Comparison of ENCODE assay signal across 15 mouse cellular contexts in genomic region chr15:99889275-99889874, GRCm38 (mm10). TPM values are rescaled to one million over a fixed set of nuclear protein-coding genes. Genes with fewer than 3 reads are reported as not detected.
A peak's percentile ranks its signal among the peaks of the same experiment; 100 is the strongest.
DNase-seq lines count a peak whose midpoint lies in the region; ATAC-seq and TF ChIP-seq lines count a peak whose summit lies in the region.
"Had no signal": no experiment of that assay in that cellular context is flagged by ENCODE, and none has a peak within 500 bp of the region (broad histone marks: within the 10 kb centered on the region; RNA-seq: fewer than 3 reads in every experiment).

No protein-coding gene starts in this region.

- H3K9ac ChIP-seq in forebrain, embryonic 14.5 days (ENCODE audit: low read length) = no peak overlapping the region
- H3K9ac ChIP-seq in forebrain, postnatal 0 days = no peak overlapping the region
- 0 out of 2 replicates have a peak overlapping the region, but pooled peaks have one; percentile 38 for H3K9ac ChIP-seq in kidney, embryonic 16.5 days (replicated peaks; ENCODE audit: low read length)
- no peak overlapping the region for H3K9ac ChIP-seq in intestine, postnatal 0 days (ENCODE audit: low read depth, low read length)
- H3K9ac ChIP-seq in midbrain, embryonic 16.5 days (ENCODE audit: low read depth, low read length) = no peak overlapping the region
- H3K9ac ChIP-seq: embryonic facial prominence, embryonic 15.5 days had no signal

- no peaks in the 10 kb centered on the region for H3K36me3 ChIP-seq in forebrain, embryonic 14.5 days (ENCODE audit: control insufficient read depth, insufficient read depth, low read length)
- H3K36me3 ChIP-seq in forebrain, postnatal 0 days (ENCODE audit: insufficient read depth) = no peaks in the 10 kb centered on the region
- no peaks in the 10 kb centered on the region for H3K36me3 ChIP-seq in kidney, embryonic 16.5 days (ENCODE audit: insufficient read depth, low read length)
- no peaks in the 10 kb centered on the region for H3K36me3 ChIP-seq in intestine, postnatal 0 days (ENCODE audit: control insufficient read depth, insufficient read depth)
- no peaks in the 10 kb centered on the region for H3K36me3 ChIP-seq in midbrain, embryonic 16.5 days (ENCODE audit: control insufficient read depth, insufficient read depth, low read length)
- H3K36me3 ChIP-seq: embryonic facial prominence, embryonic 15.5 days had no signal

- peak; percentile 38 for DNase-seq in forebrain, embryonic 14.5 days (ENCODE audit: low spot score)
- DNase-seq in forebrain, postnatal 0 days = no peak
- DNase-seq in kidney, adult 11 months = no peak
- peak; percentile 74 for DNase-seq in NIH3T3 (ENCODE audit: low read depth)
- DNase-seq: cerebellum, postnatal 10 days; layer of hippocampus, adult 9-11 months; left cerebral cortex, postnatal 4 days; right cerebral cortex, postnatal 25 days had no signal

- no peak overlapping the region for H3K4me2 ChIP-seq in forebrain, embryonic 14.5 days (ENCODE audit: low read length)
- H3K4me2 ChIP-seq in forebrain, postnatal 0 days (ENCODE audit: low read depth) = no peak overlapping the region
- 0 out of 2 replicates have a peak overlapping the region, but pooled peaks have one; percentile 10 for H3K4me2 ChIP-seq in kidney, embryonic 16.5 days (replicated peaks; ENCODE audit: low read depth, low read length)
- H3K4me2 ChIP-seq in intestine, postnatal 0 days (replicated peaks; ENCODE audit: low read depth) = peak overlapping the region; percentile 54
- H3K4me2 ChIP-seq in midbrain, embryonic 16.5 days (ENCODE audit: low read length) = no peak overlapping the region

- WGBS in forebrain, embryonic 14.5 days = 29% methylated on average over 8 of the region's 8 CpGs
- WGBS in forebrain, postnatal 0 days = 21% methylated on average over 8 of the region's 8 CpGs
- WGBS in kidney, embryonic 16.5 days = 45% methylated on average over 8 of the region's 8 CpGs
- 43% methylated on average over 8 of the region's 8 CpGs for WGBS in intestine, postnatal 0 days
- 41% methylated on average over 8 of the region's 8 CpGs for WGBS in midbrain, embryonic 16.5 days

- H3K27ac ChIP-seq in forebrain, embryonic 14.5 days (ENCODE audit: low read depth, low read length) = no peak overlapping the region
- H3K27ac ChIP-seq in forebrain, postnatal 0 days (ENCODE audit: low read depth, low read length) = no peak overlapping the region
- peak overlapping the region; percentile 58; the same call in 1 of the 2 replicates for H3K27ac ChIP-seq in kidney, embryonic 16.5 days (ENCODE audit: low read length)
- no peak overlapping the region; the same call in 1 of the 2 replicates for H3K27ac ChIP-seq in intestine, postnatal 0 days (ENCODE audit: low read depth, low read length)
- H3K27ac ChIP-seq in midbrain, embryonic 16.5 days (ENCODE audit: low read length) = no peak overlapping the region
- H3K27ac ChIP-seq: hindbrain, postnatal 0 days had no signal

- no peaks in the 10 kb centered on the region for H3K27me3 ChIP-seq in forebrain, embryonic 14.5 days (replicated peaks; ENCODE audit: control insufficient read depth, insufficient read depth, low read length)
- H3K27me3 ChIP-seq in forebrain, postnatal 0 days (ENCODE audit: insufficient read depth, low read length) = no peaks in the 10 kb centered on the region
- H3K27me3 ChIP-seq in kidney, embryonic 16.5 days (ENCODE audit: insufficient read depth, low read length) = no peaks in the 10 kb centered on the region
- H3K27me3 ChIP-seq in intestine, postnatal 0 days (replicated peaks; ENCODE audit: control insufficient read depth, insufficient read depth, low read length) = no peaks in the 10 kb centered on the region
- no peaks in the 10 kb centered on the region for H3K27me3 ChIP-seq in midbrain, embryonic 16.5 days (ENCODE audit: control insufficient read depth, insufficient read depth, low read depth, low read length)
- H3K27me3 ChIP-seq: embryonic facial prominence, embryonic 15.5 days had no signal

- peak; percentile 46; the same call in 1 of the 2 replicates for ATAC-seq in forebrain, embryonic 14.5 days
- ATAC-seq in forebrain, postnatal 0 days = no peak
- ATAC-seq in kidney, embryonic 16.5 days (ENCODE audit: low FRiP score, low TSS enrichment) = no peak
- ATAC-seq in intestine, postnatal 0 days = no peak
- no peak for ATAC-seq in midbrain, embryonic 16.5 days
- no peak for ATAC-seq in erythroid progenitor cell, adult 5-6 weeks (replicated peaks; ENCODE audit: low FRiP score, poor library complexity, severe bottlenecking)
- ATAC-seq: activated CD4-positive, CD25-positive, alpha-beta regulatory T cell, adult 4 months; hindbrain, postnatal 0 days had no signal

- no peak overlapping the region for H3K4me3 ChIP-seq in forebrain, embryonic 14.5 days (ENCODE audit: low read depth, low read length)
- no peak overlapping the region for H3K4me3 ChIP-seq in forebrain, postnatal 0 days (ENCODE audit: low read depth, low read length)
- H3K4me3 ChIP-seq in kidney, embryonic 16.5 days (ENCODE audit: low read length) = no peak overlapping the region
- no peak overlapping the region for H3K4me3 ChIP-seq in intestine, postnatal 0 days (ENCODE audit: low read depth, low read length)
- no peak overlapping the region for H3K4me3 ChIP-seq in midbrain, embryonic 16.5 days (ENCODE audit: low read depth, low read length)

- no peak for TF ChIP-seq CTCF in forebrain, postnatal 0 days (IDR thresholded peaks at IDR 0.05; ENCODE audit: low read depth)
- TF ChIP-seq CTCF in intestine, postnatal 0 days (IDR thresholded peaks at IDR 0.05; ENCODE audit: low read depth) = no peak

- no peaks in the 10 kb centered on the region for H3K4me1 ChIP-seq in forebrain, embryonic 14.5 days (ENCODE audit: control insufficient read depth, insufficient read depth, low read length)
- no peaks in the 10 kb centered on the region for H3K4me1 ChIP-seq in forebrain, postnatal 0 days (ENCODE audit: insufficient read depth)
- H3K4me1 ChIP-seq in kidney, embryonic 16.5 days (ENCODE audit: insufficient read depth, low read length) = peaks cover 20% of the 10 kb centered on the region
- peaks cover 9% of the 10 kb centered on the region for H3K4me1 ChIP-seq in intestine, postnatal 0 days (replicated peaks; ENCODE audit: control insufficient read depth, insufficient read depth, low read length)
- no peaks in the 10 kb centered on the region for H3K4me1 ChIP-seq in midbrain, embryonic 16.5 days (ENCODE audit: control insufficient read depth, insufficient read depth, low read length)

- H3K9me3 ChIP-seq in forebrain, embryonic 14.5 days (replicated peaks; ENCODE audit: control insufficient read depth, low read length) = no peaks in the 10 kb centered on the region
- H3K9me3 ChIP-seq in forebrain, postnatal 0 days (ENCODE audit: low read length) = no peaks in the 10 kb centered on the region
- H3K9me3 ChIP-seq in kidney, embryonic 16.5 days (ENCODE audit: low read length) = no peaks in the 10 kb centered on the region
- no peaks in the 10 kb centered on the region for H3K9me3 ChIP-seq in intestine, postnatal 0 days (ENCODE audit: control insufficient read depth)
- no peaks in the 10 kb centered on the region for H3K9me3 ChIP-seq in midbrain, embryonic 16.5 days (replicated peaks; ENCODE audit: control insufficient read depth, low read length, poor library complexity, severe bottlenecking)
- H3K9me3 ChIP-seq: embryonic facial prominence, embryonic 15.5 days had no signal

RNA-seq across cellular contexts. Expression of gene Lima1, which starts 14.1 kb away (rescaled TPM):
- 27.0 and 32.1 TPM in 2 replicates for polyA plus RNA-seq in forebrain, embryonic 14.5 days (2014; fragmentation: Nextera tagmentation; extraction: Ambion mirVana)
- total RNA-seq in forebrain, postnatal 0 days (2014; rRNA removed) = 9.7 and 12.5 TPM in 2 replicates
- 8.5 and 11.8 TPM in 2 replicates for polyA plus RNA-seq in forebrain, postnatal 0 days (2015; fragmentation: Nextera tagmentation; extraction: Ambion mirVana)
- polyA plus RNA-seq in kidney, embryonic 16.5 days (2015; fragmentation: Nextera tagmentation; extraction: Ambion mirVana) = 54.7 and 62.1 TPM in 2 replicates
- 64.3 and 78.9 TPM in 2 replicates for polyA plus RNA-seq in intestine, postnatal 0 days (2015; fragmentation: Nextera tagmentation; extraction: Ambion mirVana)
- 11.8 and 15.2 TPM in 2 replicates for polyA plus RNA-seq in midbrain, embryonic 16.5 days (2015; fragmentation: Nextera tagmentation; extraction: Ambion mirVana)
- total RNA-seq in erythroid progenitor cell, adult 5-6 weeks (2015; ENCODE audit: low replicate concordance) = 3.2 and 6.7 TPM in 2 replicates
- total RNA-seq in erythroid progenitor cell, adult 5-6 weeks (2017; ENCODE audit: low replicate concordance) = 2.1 and 5.3 TPM in 2 replicates

Comparison
In these comparisons a context has a peak if more than half of its experiments do, and no peak if none do; other contexts are left out.
1. DNase-seq: peak in forebrain, embryonic 14.5 days (single experiment) and NIH3T3 (single experiment); none in forebrain, postnatal 0 days (single experiment) and kidney, adult 11 months (single experiment).
2. H3K4me2 ChIP-seq: peak in kidney, embryonic 16.5 days (single experiment) and intestine, postnatal 0 days (single experiment); none in forebrain, embryonic 14.5 days (single experiment), forebrain, postnatal 0 days (single experiment) and midbrain, embryonic 16.5 days (single experiment).